Comparison of ENCODE assay signal across 7 mouse cellular contexts in genomic region chr8:111735335-111735761, GRCm38 (mm10). TPM values are rescaled to one million over a fixed set of nuclear protein-coding genes. Genes with fewer than 3 reads are reported as not detected.
DNase-seq lines count a peak whose midpoint lies in the region; ATAC-seq lines count a peak whose summit lies in the region.

No protein-coding gene starts in this region.

- peaks cover 92% of the 10 kb centered on the region for H3K4me1 ChIP-seq in heart, embryonic 10.5 days
- H3K4me1 ChIP-seq in midbrain, embryonic 14.5 days (ENCODE audit: control insufficient read depth, insufficient read depth, low read length), result peaks cover 83% of the 10 kb centered on the region

- peaks cover 5% of the 10 kb centered on the region; the same call in 1 of the 2 replicates for H3K36me3 ChIP-seq in heart, embryonic 10.5 days
- H3K36me3 ChIP-seq in midbrain, embryonic 14.5 days (ENCODE audit: control insufficient read depth, insufficient read depth, low read length), result no peaks in the 10 kb centered on the region

- no peaks in the 10 kb centered on the region for H3K9me3 ChIP-seq in heart, embryonic 10.5 days
- H3K9me3 ChIP-seq in midbrain, embryonic 14.5 days (ENCODE audit: control insufficient read depth, low read length), result no peaks in the 10 kb centered on the region

- 32% methylated on average over 8 of the region's 8 CpGs for WGBS in heart, embryonic 10.5 days
- 68% methylated on average over 8 of the region's 8 CpGs for WGBS in midbrain, embryonic 14.5 days

- no peak for ATAC-seq in midbrain, embryonic 14.5 days (ENCODE audit: low FRiP score, low TSS enrichment)

- H3K27ac ChIP-seq in heart, embryonic 10.5 days, result peak overlapping the region; percentile 95
- H3K27ac ChIP-seq in midbrain, embryonic 14.5 days (replicated peaks; ENCODE audit: low read depth, low read length), result no peak overlapping the region

- H3K4me3 ChIP-seq in heart, embryonic 10.5 days, result peak overlapping the region; percentile 37; the same call in 1 of the 2 replicates
- H3K4me3 ChIP-seq in midbrain, embryonic 14.5 days (replicated peaks; ENCODE audit: low read depth, low read length), result no peak overlapping the region

- peak; percentile 3 for DNase-seq in thymus, postnatal 4 days
- no peak for DNase-seq in thymus, postnatal 36 days
- no peak for DNase-seq in heart, embryonic 10.5 days (ENCODE audit: low spot score)
- DNase-seq in kidney, adult 9 months, result peak; percentile 71
- DNase-seq in midbrain, embryonic 14.5 days, result no peak
- DNase-seq in gastrocnemius, postnatal 14 days, result no peak
- no peak for DNase-seq in layer of hippocampus, postnatal 36 days

- H3K9ac ChIP-seq in midbrain, embryonic 14.5 days (replicated peaks; ENCODE audit: low read length), result no peak overlapping the region

- intact Hi-C loops in gastrocnemius, postnatal 14 days (cut with DNase I; ENCODE audit: low total_unique reads), result no loop called here

- peak overlapping the region; percentile 4; the same call in 1 of the 2 replicates for H3K4me2 ChIP-seq in midbrain, embryonic 14.5 days (ENCODE audit: low read length)

- H3K27me3 ChIP-seq in heart, embryonic 10.5 days (ENCODE audit: insufficient read depth, poor library complexity, severe bottlenecking), result no peaks in the 10 kb centered on the region
- H3K27me3 ChIP-seq in midbrain, embryonic 14.5 days (ENCODE audit: control insufficient read depth, insufficient read depth, low read length), result no peaks in the 10 kb centered on the region

RNA-seq across cellular contexts. Expression of gene Bcar1, which starts 8.3 kb away (rescaled TPM):
- polyA plus RNA-seq in heart, embryonic 10.5 days (2016; fragmentation: Nextera tagmentation; extraction: Ambion mirVana), result 53.2 and 54.4 TPM in 2 replicates
- 43.7 and 52.7 TPM in 2 replicates for polyA plus RNA-seq in midbrain, embryonic 14.5 days (2014; fragmentation: Nextera tagmentation; extraction: Ambion mirVana)
- 10 to 100 TPM; 15.5 to 17.4 TPM for total RNA-seq in gastrocnemius, postnatal 14 days (2021)
- total RNA-seq in layer of hippocampus, postnatal 36 days (2021), result 10 to 100 TPM; 62.2 to 69.7 TPM

RNA-seq across cellular contexts. Expression of gene Ctrb1, which starts 44.5 kb away (rescaled TPM):
- not detected in 2 replicates for polyA plus RNA-seq in heart, embryonic 10.5 days (2016; fragmentation: Nextera tagmentation; extraction: Ambion mirVana)
- not detected in 2 replicates for polyA plus RNA-seq in midbrain, embryonic 14.5 days (2014; fragmentation: Nextera tagmentation; extraction: Ambion mirVana)
- under 1 TPM in 1 of 2 experiments, not detected in 1; 0.44 TPM for total RNA-seq in gastrocnemius, postnatal 14 days (2021)
- not detected for total RNA-seq in layer of hippocampus, postnatal 36 days (2021)

Comparison
In these comparisons a context has a peak if more than half of its experiments do, and no peak if none do; other contexts are left out.
1. DNase-seq: peak in thymus, postnatal 4 days (single experiment) and kidney, adult 9 months (single experiment); none in thymus, postnatal 36 days (0 of 2), heart, embryonic 10.5 days (single experiment), midbrain, embryonic 14.5 days (single experiment), gastrocnemius, postnatal 14 days (single experiment) and layer of hippocampus, postnatal 36 days (0 of 2).